Mouse (Mus musculus) forebrain, embryonic 14.5 days (tissue): ENCODE measurements around the gene Rpl12. TPM values are rescaled to one million over a fixed set of nuclear protein-coding genes. Genes with fewer than 3 reads are reported as not detected.
"Not testable (repeated sequence)": the region's sequence is repeated elsewhere in the genome, so short reads cannot be mapped to it uniquely, and the experiment has no call there.

Source experiments
- ATAC-seq: fragments of 200-750 bp; cut with Nextera tagmentation; 2 replicates; pipeline ENCODE4 v1.8.0; 2017; ENCODE audit warnings: mild to moderate bottlenecking, moderate library complexity
- DNase-seq: peaks from one replicate; pipeline ENCODE4 v3.0.0-alpha.2; 2015; ENCODE audit warnings: low spot score
- H3K27ac ChIP-seq: fragments of 300-500 bp; sonication (generic); 2 replicates; pipeline ENCODE4 v1.5.1; 2014; ENCODE audit warnings: low read depth, mild to moderate bottlenecking, control low read depth, low read length, moderate library complexity
- H3K27me3 ChIP-seq: fragments of 300-500 bp; sonication (generic); replicated peaks from 2 replicates; pipeline ENCODE4 v1.6.1; 2014; ENCODE audit warnings: low read length, control low read depth, mixed read lengths; ENCODE audit not compliant: control insufficient read depth, insufficient read depth
- H3K36me3 ChIP-seq: fragments of 300-500 bp; sonication (generic); 2 replicates; pipeline ENCODE4 v1.6.1; 2014; ENCODE audit warnings: low read length, control low read depth; ENCODE audit not compliant: control insufficient read depth, insufficient read depth
- H3K4me1 ChIP-seq: fragments of 300-500 bp; sonication (generic); 2 replicates; pipeline ENCODE4 v1.6.1; 2014; ENCODE audit warnings: antibody characterized with exemption, low read length, control low read depth; ENCODE audit not compliant: control insufficient read depth, insufficient read depth
- H3K4me2 ChIP-seq: fragments of 300-500 bp; sonication (generic); 2 replicates; pipeline ENCODE4 v1.6.1; 2014; ENCODE audit warnings: mild to moderate bottlenecking, control low read depth, low read length
- H3K4me3 ChIP-seq: fragments of 300-500 bp; sonication (generic); 2 replicates; pipeline ENCODE4 v1.5.1; 2014; ENCODE audit warnings: low read depth, low read length, control low read depth
- H3K9ac ChIP-seq: fragments of 300-500 bp; sonication (generic); 2 replicates; pipeline ENCODE4 v1.6.1; 2014; ENCODE audit warnings: mild to moderate bottlenecking, low read length, control low read depth, moderate library complexity
- H3K9me3 ChIP-seq: fragments of 300-500 bp; sonication (generic); replicated peaks from 2 replicates; pipeline ENCODE4 v1.6.1; 2016; ENCODE audit warnings: low read length, control low read depth, mixed read lengths; ENCODE audit not compliant: control insufficient read depth
- WGBS: fragments of 180-500 bp; shearing (Covaris S2); extraction: QIAGEN DNeasy Blood & Tissue Kit; methylation state at CpG from one replicate; pipeline ENCODE4 v1.1.7; 2014; 5-methylcytosine and 5-hydroxymethylcytosine counted together
- polyA plus RNA-seq: library from polyadenylated mRNA; unstranded; fragments of >200 nt; fragmentation: Nextera tagmentation; extraction: Ambion mirVana; gene quantifications from 2 replicates; pipeline ENCODE4 v1.2.1, GENCODE M21; 2014

Gene Rpl12
- polyA plus RNA-seq, 1 experiment from 2014 or later = 128 TPM

GRCm38 (mm10) chr2:33005041-33005440 lies 43.7 kb downstream of the Rpl12 start:
- ATAC-seq (no peak), DNase-seq (peak; percentile 19)
- WGBS = 63% methylated on average over 5 of the region's 5 CpGs
- H3K27me3 ChIP-seq = no peaks in the 10 kb centered on the region
- no peak overlapping the region for H3K4me3 ChIP-seq
- H3K36me3 ChIP-seq = peaks cover 6% of the 10 kb centered on the region; the same call in 1 of the 2 replicates
- H3K9me3 ChIP-seq = no peaks in the 10 kb centered on the region
- H3K4me2 ChIP-seq = no peak overlapping the region
- no peak overlapping the region for H3K9ac ChIP-seq
- no peak overlapping the region for H3K27ac ChIP-seq
- no peaks in the 10 kb centered on the region for H3K4me1 ChIP-seq

GRCm38 (mm10) chr2:33009055-33009454 lies 47.7 kb downstream of the Rpl12 start:
- not testable (repeated sequence) for ATAC-seq, H3K9ac ChIP-seq, H3K4me1 ChIP-seq, H3K36me3 ChIP-seq, H3K9me3 ChIP-seq, H3K4me2 ChIP-seq, DNase-seq, H3K4me3 ChIP-seq, H3K27me3 ChIP-seq, H3K27ac ChIP-seq
- WGBS = 80% methylated on average over 4 of the region's 4 CpGs

DNA sequence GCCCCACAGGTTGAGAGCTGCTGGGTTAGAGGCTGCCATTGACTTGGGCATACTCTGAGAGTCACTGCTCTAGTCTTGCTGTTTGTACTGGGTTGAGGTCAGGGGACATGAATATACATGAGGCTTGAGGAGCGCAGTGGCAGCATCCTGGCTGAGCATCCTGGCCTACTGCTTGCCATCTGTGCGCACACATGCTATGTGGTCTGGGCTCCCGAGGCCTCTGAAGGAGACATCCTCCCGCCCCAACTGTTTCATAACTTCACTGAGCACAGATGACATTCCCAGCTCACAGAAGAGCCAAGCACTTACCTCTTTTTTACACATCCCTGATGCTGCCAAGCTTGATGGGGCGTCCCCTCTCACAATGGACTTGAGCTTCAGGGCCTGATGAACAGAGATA lies 53.5 kb downstream of the Rpl12 start:
- Histone ChIP-seq H3K36me3 (no peaks in the 10 kb centered on the region), H3K27me3 (no peaks in the 10 kb centered on the region), H3K9me3 (no peaks in the 10 kb centered on the region), H3K4me1 (no peaks in the 10 kb centered on the region; the same call in 1 of the 2 replicates), H3K27ac (no peak overlapping the region), H3K9ac (no peak overlapping the region), H3K4me3 (no peak overlapping the region), H3K4me2 (no peak overlapping the region)
- WGBS = 67% methylated on average over 5 of the region's 5 CpGs
- ATAC-seq = peak; percentile 62; the same call in 1 of the 2 replicates
- DNase-seq = peak; percentile 62

Other genes starting within 250 kb of the Rpl12 start
- gene Cdk9, start 248.5 kb upstream of the Rpl12 start, polyA plus RNA-seq = 72.9 and 75.1 TPM in 2 replicates
- 25.8 and 37.4 TPM in 2 replicates for gene Sh2d3c, start 240.5 kb upstream of the Rpl12 start, polyA plus RNA-seq
- 3.2 and 3.4 TPM in 2 replicates for gene 6330409D20Rik, start 220.5 kb upstream of the Rpl12 start, polyA plus RNA-seq
- gene Tor2a, start 204.3 kb upstream of the Rpl12 start, polyA plus RNA-seq = 67.9 and 71.2 TPM in 2 replicates
- gene Ttc16, start 185.9 kb upstream of the Rpl12 start, polyA plus RNA-seq = 0.27 and 0.80 TPM in 2 replicates
- 4.7 and 5.1 TPM in 2 replicates for gene Ptrh1, start 185.8 kb upstream of the Rpl12 start, polyA plus RNA-seq
- gene Cfap157, start 177.1 kb upstream of the Rpl12 start, polyA plus RNA-seq = 0.17 and 0.30 TPM in 2 replicates
- gene Stxbp1, start 114.3 kb upstream of the Rpl12 start, polyA plus RNA-seq = 127 and 174 TPM in 2 replicates
- gene Fam129b, start 85.4 kb upstream of the Rpl12 start, polyA plus RNA-seq = 13.8 and 17.7 TPM in 2 replicates
- gene Lrsam1, start 55 bp downstream of the Rpl12 start, polyA plus RNA-seq = 13.6 and 15.7 TPM in 2 replicates
- gene Slc2a8, start 20.5 kb downstream of the Rpl12 start, polyA plus RNA-seq = 11.2 TPM in 2 replicates
- 21.3 and 33.6 TPM in 2 replicates for gene Garnl3, start 170.1 kb downstream of the Rpl12 start, polyA plus RNA-seq